Mouse (Mus musculus) lung, embryonic 16.5 days (tissue): ENCODE results near the gene Smagp. TPM values are rescaled to one million over a fixed set of nuclear protein-coding genes. Genes with fewer than 3 reads are reported as not detected.

ENCODE experiments used
- ATAC-seq: fragments of 200-750 bp; cut with Nextera tagmentation; 2 replicates; pipeline ENCODE4 v1.8.0; 2017; ENCODE audit warnings: low read depth, mild to moderate bottlenecking, moderate library complexity
- H3K27ac ChIP-seq: fragments of 300-500 bp; sonication (generic); 2 replicates; pipeline ENCODE4 v1.5.1; 2014; ENCODE audit warnings: mild to moderate bottlenecking, control low read depth, low read length
- H3K27me3 ChIP-seq: fragments of 300-500 bp; sonication (generic); 2 replicates; pipeline ENCODE4 v1.6.1; 2014; ENCODE audit warnings: low read depth, low read length, mixed read lengths; ENCODE audit not compliant: control insufficient read depth, insufficient read depth
- H3K36me3 ChIP-seq: fragments of 300-500 bp; sonication (generic); 2 replicates; pipeline ENCODE4 v1.6.1; 2014; ENCODE audit warnings: low read length; ENCODE audit not compliant: control insufficient read depth, insufficient read depth
- H3K4me1 ChIP-seq: fragments of 300-500 bp; sonication (generic); replicated peaks from 2 replicates; pipeline ENCODE4 v1.6.1; 2014; ENCODE audit warnings: low read length, mixed read lengths; ENCODE audit not compliant: control insufficient read depth, insufficient read depth
- H3K4me2 ChIP-seq: fragments of 300-500 bp; sonication (generic); 2 replicates; pipeline ENCODE4 v1.6.1; 2014; ENCODE audit warnings: low read depth, low read length, control low read depth
- H3K4me3 ChIP-seq: fragments of 300-500 bp; sonication (generic); 2 replicates; pipeline ENCODE4 v1.5.1; 2014; ENCODE audit warnings: mild to moderate bottlenecking, low read length, control low read depth
- H3K9ac ChIP-seq: fragments of 300-500 bp; sonication (generic); 2 replicates; pipeline ENCODE4 v1.6.1; 2014; ENCODE audit warnings: low read length, control low read depth
- H3K9me3 ChIP-seq: fragments of 300-500 bp; sonication (generic); 2 replicates; pipeline ENCODE4 v1.6.1; 2016; ENCODE audit warnings: low read length; ENCODE audit not compliant: control insufficient read depth
- WGBS: fragments of 180-500 bp; shearing (Covaris S2); extraction: QIAGEN DNeasy Blood & Tissue Kit; methylation state at CpG from one replicate; pipeline ENCODE4 v1.1.7; 2014; 5-methylcytosine and 5-hydroxymethylcytosine counted together
- polyA plus RNA-seq: library from polyadenylated mRNA; unstranded; fragments of >200 nt; fragmentation: Nextera tagmentation; extraction: Ambion mirVana; gene quantifications from 2 replicates; pipeline ENCODE4 v1.2.1, GENCODE M21; 2015

The Smagp gene
- polyA plus RNA-seq, 1 experiment from 2014 or later = 20.5 TPM

GRCm38 (mm10) chr15:100678581-100678980 is 41.8 kb upstream of the Smagp start:
- Histone ChIP-seq H3K27me3 (no peaks in the 10 kb centered on the region), H3K4me3 (no peak overlapping the region), H3K9ac (no peak overlapping the region), H3K27ac (no peak overlapping the region), H3K36me3 (no peaks in the 10 kb centered on the region), H3K4me1 (0 out of 2 replicates have a peak, but pooled peaks cover under 1% of the 10 kb centered on the region), H3K9me3 (no peaks in the 10 kb centered on the region), H3K4me2 (no peak overlapping the region)
- WGBS = 77% methylated on average over 12 of the region's 12 CpGs
- ATAC-seq = no peak

DNA sequence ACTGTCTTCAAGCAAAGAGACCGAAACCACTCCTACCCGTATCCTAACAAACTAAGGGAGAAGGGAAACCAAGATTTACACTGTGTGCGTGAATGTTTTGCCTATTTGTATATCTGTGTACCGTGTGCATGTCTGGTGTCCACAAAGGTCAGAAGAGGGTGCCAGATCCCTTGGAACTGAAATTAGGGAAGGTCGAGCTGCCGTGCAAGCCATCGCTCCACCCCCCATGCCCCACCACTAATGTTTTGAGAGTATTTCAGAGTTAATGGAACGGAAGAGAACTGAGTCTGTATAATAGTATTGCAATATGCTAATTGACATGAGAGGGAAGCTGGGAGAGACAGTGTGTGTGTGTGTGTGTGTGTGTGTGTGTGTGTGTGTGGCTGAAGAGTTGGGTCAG is 40.9 kb upstream of the Smagp start:
- no peak overlapping the region for H3K4me2 ChIP-seq
- no peak overlapping the region for H3K4me3 ChIP-seq
- no peak overlapping the region for H3K9ac ChIP-seq
- H3K9me3 ChIP-seq = no peaks in the 10 kb centered on the region
- H3K36me3 ChIP-seq = no peaks in the 10 kb centered on the region
- 0 out of 2 replicates have a peak, but pooled peaks cover 2% of the 10 kb centered on the region for H3K4me1 ChIP-seq
- H3K27me3 ChIP-seq = no peaks in the 10 kb centered on the region
- no peak for ATAC-seq
- WGBS = 83% methylated on average over 8 of the region's 8 CpGs
- H3K27ac ChIP-seq = no peak overlapping the region

DNA sequence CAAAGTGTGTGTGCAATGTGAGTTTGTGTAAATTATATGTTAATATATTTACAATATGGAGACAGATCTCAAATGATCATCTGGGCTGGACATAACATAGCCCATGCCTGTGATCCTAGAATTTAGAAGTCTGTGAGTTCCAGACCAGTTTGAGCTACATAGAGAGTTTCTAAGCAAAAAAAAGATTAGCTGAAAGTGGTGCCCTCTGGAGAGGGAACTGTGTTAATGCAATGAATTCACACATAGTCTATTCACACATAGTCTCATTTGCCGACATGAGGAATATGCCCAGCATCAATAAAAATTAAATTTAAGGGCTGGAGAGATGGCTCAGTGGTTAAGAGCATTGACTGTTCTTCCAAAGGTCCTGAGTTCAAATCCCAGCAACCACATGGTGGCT is 39.8 kb upstream of the Smagp start:
- no peaks in the 10 kb centered on the region for H3K36me3 ChIP-seq
- no peak overlapping the region for H3K9ac ChIP-seq
- no peaks in the 10 kb centered on the region for H3K9me3 ChIP-seq
- H3K4me1 ChIP-seq = 0 out of 2 replicates have a peak, but pooled peaks cover 2% of the 10 kb centered on the region
- ATAC-seq = no peak
- H3K4me3 ChIP-seq = no peak overlapping the region
- no peaks in the 10 kb centered on the region for H3K27me3 ChIP-seq
- H3K4me2 ChIP-seq = no peak overlapping the region
- H3K27ac ChIP-seq = no peak overlapping the region
- 76% methylated on average over 1 of the region's 1 CpGs for WGBS

DNA sequence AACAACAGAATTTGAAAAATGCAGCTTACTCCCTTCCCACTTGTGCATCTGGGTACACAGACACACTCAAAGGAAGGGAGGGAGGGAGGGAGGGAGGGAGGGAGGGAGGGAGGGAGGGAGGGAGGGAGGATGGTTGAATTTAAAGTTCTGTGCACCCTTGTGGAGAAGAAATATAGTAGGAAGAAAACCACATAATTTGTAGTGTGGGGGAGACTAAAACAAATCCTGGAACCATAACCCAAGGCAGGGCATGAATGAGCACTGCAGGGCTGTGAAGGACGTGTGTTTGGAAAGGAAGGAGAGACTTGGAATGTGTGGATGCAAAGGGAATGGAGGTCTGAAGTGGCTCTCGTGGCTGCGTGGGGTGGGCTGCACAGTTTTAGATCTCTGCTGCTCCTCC is 38.7 kb upstream of the Smagp start:
- 0 out of 2 replicates have a peak, but pooled peaks cover 2% of the 10 kb centered on the region for H3K4me1 ChIP-seq
- no peak for ATAC-seq
- H3K27me3 ChIP-seq = no peaks in the 10 kb centered on the region
- no peak overlapping the region for H3K4me3 ChIP-seq
- no peaks in the 10 kb centered on the region for H3K36me3 ChIP-seq
- no peak overlapping the region for H3K4me2 ChIP-seq
- WGBS = 26% methylated on average over 3 of the region's 3 CpGs
- H3K9ac ChIP-seq = no peak overlapping the region
- H3K9me3 ChIP-seq = no peaks in the 10 kb centered on the region
- H3K27ac ChIP-seq = no peak overlapping the region

- WGBS = 84% methylated on average over 10 of the region's 10 CpGs
Observed at GRCm38 (mm10) chr15:100674566-100674965, 37.8 kb upstream of the Smagp start.

GRCm38 (mm10) chr15:100673585-100674391 is 37.0 kb upstream of the Smagp start:
- Histone ChIP-seq H3K9me3 (no peaks in the 10 kb centered on the region), H3K36me3 (no peaks in the 10 kb centered on the region), H3K4me3 (no peak overlapping the region), H3K4me1 (0 out of 2 replicates have a peak, but pooled peaks cover 2% of the 10 kb centered on the region), H3K27me3 (no peaks in the 10 kb centered on the region), H3K9ac (no peak overlapping the region), H3K4me2 (no peak overlapping the region), H3K27ac (no peak overlapping the region)
- no peak for ATAC-seq
- 35% methylated on average over 12 of the region's 12 CpGs for WGBS

More at GRCm38 (mm10) chr15:100674566-100674965, 37.8 kb upstream of the Smagp start:
- Histone ChIP-seq H3K9me3 (no peaks in the 10 kb centered on the region), H3K27me3 (no peaks in the 10 kb centered on the region), H3K4me1 (0 out of 2 replicates have a peak, but pooled peaks cover 2% of the 10 kb centered on the region), H3K36me3 (no peaks in the 10 kb centered on the region), H3K27ac (no peak overlapping the region), H3K4me3 (no peak overlapping the region), H3K9ac (no peak overlapping the region), H3K4me2 (no peak overlapping the region)
- no peak for ATAC-seq

DNA sequence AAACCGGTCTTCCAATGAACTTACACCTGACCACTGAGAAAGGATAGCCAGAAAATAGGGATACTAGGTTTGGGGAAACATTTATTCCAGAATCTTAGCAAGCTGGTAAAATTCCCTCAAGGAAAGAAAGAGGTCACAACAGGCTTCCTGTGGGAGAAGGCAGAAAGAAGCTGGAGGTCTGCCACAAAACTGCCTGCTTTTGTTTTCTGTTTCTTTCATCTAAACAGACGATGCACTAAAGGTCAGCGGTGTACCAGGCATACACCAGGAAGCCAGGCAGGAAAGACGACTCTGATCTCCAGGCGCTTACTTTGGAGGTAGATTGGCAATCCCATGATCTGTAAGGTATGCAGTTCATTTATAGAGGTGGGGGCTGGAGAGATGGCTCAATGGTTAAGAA is 34.1 kb upstream of the Smagp start:
- no peaks in the 10 kb centered on the region for H3K27me3 ChIP-seq
- no peaks in the 10 kb centered on the region for H3K9me3 ChIP-seq
- no peaks in the 10 kb centered on the region for H3K36me3 ChIP-seq
- 73% methylated on average over 5 of the region's 5 CpGs for WGBS
- H3K4me2 ChIP-seq = no peak overlapping the region
- no peak for ATAC-seq
- no peak overlapping the region for H3K4me3 ChIP-seq
- peaks cover 6% of the 10 kb centered on the region; the same call in 1 of the 2 replicates for H3K4me1 ChIP-seq
- no peak overlapping the region for H3K9ac ChIP-seq
- H3K27ac ChIP-seq = no peak overlapping the region

- no peaks in the 10 kb centered on the region for H3K36me3 ChIP-seq
- H3K4me1 ChIP-seq = peaks cover 6% of the 10 kb centered on the region; the same call in 1 of the 2 replicates
- no peaks in the 10 kb centered on the region for H3K9me3 ChIP-seq
- H3K9ac ChIP-seq = no peak overlapping the region
- no peak for ATAC-seq
- H3K4me2 ChIP-seq = no peak overlapping the region
- no peak overlapping the region for H3K27ac ChIP-seq
- WGBS = 80% methylated on average over 8 of the region's 8 CpGs
- H3K4me3 ChIP-seq = no peak overlapping the region
- H3K27me3 ChIP-seq = no peaks in the 10 kb centered on the region
Observed at GRCm38 (mm10) chr15:100670004-100670403, 33.3 kb upstream of the Smagp start.

GRCm38 (mm10) chr15:100669337-100669736 is 32.6 kb upstream of the Smagp start, which contains the start of gene Bin2:
TSS of gene Bin2 (minus strand) at chr15:100669553.
- Histone ChIP-seq H3K4me2 (no peak within 1 kb of the TSS), H3K36me3 (no peaks in the 10 kb centered on the region), H3K4me3 (0 out of 2 replicates have a peak within 1 kb of the TSS, but pooled peaks have one; percentile 16), H3K27me3 (no peaks in the 10 kb centered on the region), H3K9ac (no peak within 1 kb of the TSS), H3K27ac (no peak within 1 kb of the TSS), H3K9me3 (no peaks in the 10 kb centered on the region), H3K4me1 (peaks cover 7% of the 10 kb centered on the region; the same call in 1 of the 2 replicates)
- ATAC-seq = no peak
- WGBS = 80% methylated on average over 20 of the region's 20 CpGs
